In genomic region chr4:140882365-140882764, GRCm38 (mm10) we compare ENCODE assay signal across 1 mouse cellular context.
TF ChIP-seq lines count a peak whose summit lies in the region.

No protein-coding gene starts in this region.

TF ChIP-seq in CH12.LX, 34 proteins besides CTCF, POLR2A, EP300 and RAD21 (continued from another document):
- TF ChIP-seq BHLHE40 (IDR thresholded peaks at IDR 0.05; ENCODE audit: low read depth, low read length) (no peak), CHD2 (IDR thresholded peaks at IDR 0.05; ENCODE audit: low read length) (no peak), TBP (conservative IDR thresholded peaks at IDR 0.05; ENCODE audit: low read depth, low read length) (no peak), E2F4 (IDR thresholded peaks at IDR 0.05; ENCODE audit: insufficient replicate concordance, low read depth, low read length) (no peak), CHD1 (IDR thresholded peaks at IDR 0.05; ENCODE audit: low read depth, low read length) (no peak), JUN (IDR thresholded peaks at IDR 0.05; ENCODE audit: insufficient read depth, low read depth, low read length) (no peak), NRF1 (IDR thresholded peaks at IDR 0.05; ENCODE audit: low read depth, low read length) (no peak), ETS1 (conservative IDR thresholded peaks at IDR 0.05; ENCODE audit: low read depth, low read length) (no peak)
